Mouse (Mus musculus) testis, adult 10 weeks (tissue): ENCODE data around the gene Creb1. TPM values are rescaled to one million over a fixed set of nuclear protein-coding genes. Genes with fewer than 3 reads are reported as not detected.

ENCODE experiments used
- polyA plus RNA-seq: library from polyadenylated mRNA; stranded (reverse); fragments of 350-450 nt; fragmentation: Illumina TruSeq; extraction: RNeasy Lipid Tissue Mini Kit (QIAGEN cat#74804); gene quantifications from one replicate; pipeline ENCODE4 v1.2.3, GENCODE M21; 2014; ENCODE audit warnings: low read depth, low replicate concordance

The Creb1 gene
- polyA plus RNA-seq, result 18.3 TPM

GRCm38 (mm10) chr1:64532589-64533470 lies at the start of gene Creb1:
Gene Creb1, plus strand, starts transcription at chr1:64532645.

GRCm38 (mm10) chr1:64616881-64617714 lies 84.7 kb downstream of the Creb1 start, which contains the start of gene Mettl21a:
Gene Mettl21a, minus strand, starts transcription at chr1:64617242.

Other genes starting within 250 kb of the Creb1 start
- 5.2 TPM for gene Mettl21a, start 84.6 kb downstream of the Creb1 start, polyA plus RNA-seq
- gene Ccnyl1, start 157.8 kb downstream of the Creb1 start, polyA plus RNA-seq, result 374 TPM
- gene Fzd5, start 205.1 kb downstream of the Creb1 start, polyA plus RNA-seq, result 0.97 TPM